Mouse (Mus musculus): ENCODE data around the gene Crispld2. TPM values are rescaled to one million over a fixed set of nuclear protein-coding genes. Genes with fewer than 3 reads are reported as not detected.

Crispld2 gene
- polyA plus RNA-seq (2017; shearing (Covaris generic)), result 1 to 10 TPM in 1 of 2 experiments, under 1 TPM in 1; 0.11 to 3.1 TPM

GRCm38 (mm10) chr8:119992249-119992648, at the start of gene Crispld2:
Gene Crispld2 (plus strand): TSS chr8:119992438.

GRCm38 (mm10) chr8:120101068-120101972, 109.1 kb downstream of the Crispld2 start, which contains the start of gene Zdhhc7:
Gene Zdhhc7 (minus strand): TSS chr8:120101482.

Other genes starting within 250 kb of the Crispld2 start
- 10 to 100 TPM in 1 of 2 experiments, 1 to 10 TPM in 1; 8.6 to 10.9 TPM for gene Tldc1, start 214.0 kb upstream of the Crispld2 start, polyA plus RNA-seq (2017; shearing (Covaris generic))
- gene Cotl1, start 151.9 kb upstream of the Crispld2 start, polyA plus RNA-seq (2017; shearing (Covaris generic)), result 100 to 1,000 TPM; 339 to 362 TPM
- gene Klhl36, start 130.2 kb upstream of the Crispld2 start, polyA plus RNA-seq (2017; shearing (Covaris generic)), result 10 to 100 TPM; 22.8 to 27.4 TPM
- 10 to 100 TPM; 85.6 to 88.1 TPM for gene Usp10, start 82.1 kb upstream of the Crispld2 start, polyA plus RNA-seq (2017; shearing (Covaris generic))
- 10 to 100 TPM in 1 of 2 experiments, not detected in 1; 14.4 TPM for gene Gm20388, start 81.6 kb upstream of the Crispld2 start, polyA plus RNA-seq (2017; shearing (Covaris generic))
- gene Zdhhc7, start 109.0 kb downstream of the Crispld2 start, polyA plus RNA-seq (2017; shearing (Covaris generic)), result 10 to 100 TPM; 48.1 to 64.8 TPM
- 1 to 10 TPM; 1.0 to 3.2 TPM for gene 6430548M08Rik, start 121.7 kb downstream of the Crispld2 start, polyA plus RNA-seq (2017; shearing (Covaris generic))
- not detected for gene Fam92b, start 185.0 kb downstream of the Crispld2 start, polyA plus RNA-seq (2017; shearing (Covaris generic))
- 10 to 100 TPM; 14.0 to 16.4 TPM for gene Gse1, start 236.0 kb downstream of the Crispld2 start, polyA plus RNA-seq (2017; shearing (Covaris generic))